Mouse (Mus musculus) olfactory bulb, adult 2 months (tissue): ENCODE data around the gene Per2. TPM values are rescaled to one million over a fixed set of nuclear protein-coding genes. Genes with fewer than 3 reads are reported as not detected.

Source experiments
- H3K27ac ChIP-seq: fragments of 200-500 bp; 2 replicates; pipeline ENCODE4 v1.5.1; 2012; ENCODE audit warnings: low read depth, low read length; ENCODE audit not compliant: insufficient read depth
- H3K4me1 ChIP-seq: fragments of 200-500 bp; 2 replicates; pipeline ENCODE4 v1.6.1; 2012; ENCODE audit warnings: low read length; ENCODE audit not compliant: control insufficient read depth, insufficient read depth
- H3K4me3 ChIP-seq: fragments of 200-500 bp; 2 replicates; pipeline ENCODE4 v1.5.1; 2012; ENCODE audit warnings: mild to moderate bottlenecking, low read depth, low read length, moderate library complexity; ENCODE audit not compliant: insufficient read depth
- CTCF ChIP-seq: fragments of 200-500 bp; IDR thresholded peaks from 2 replicates; pipeline ENCODE4 v1.5.1; 2012; ENCODE audit warnings: low read depth, mild to moderate bottlenecking, low read length, moderate library complexity; ENCODE audit not compliant: insufficient read depth
- POLR2A ChIP-seq: fragments of 200-500 bp; IDR thresholded peaks from 2 replicates; pipeline ENCODE4 v1.6.1; 2012; ENCODE audit warnings: mild to moderate bottlenecking, low read depth, low read length, moderate library complexity; ENCODE audit not compliant: insufficient read depth
- WGBS: fragments of 180-500 bp; shearing (Covaris S2); methylation state at CpG from one replicate; pipeline ENCODE4 v1.1.7; 2018; 5-methylcytosine and 5-hydroxymethylcytosine counted together
- polyA plus RNA-seq: library from polyadenylated mRNA; stranded (reverse); fragments of >200 nt; gene quantifications from 2 replicates; pipeline ENCODE4 v1.2.4, GENCODE M21; 2012; ENCODE audit warnings: low replicate concordance; ENCODE audit not compliant: missing spikeins, insufficient read depth, insufficient read length

The Per2 gene
- polyA plus RNA-seq, 1 experiment = not detected

- TF ChIP-seq CTCF (no peak), POLR2A (no peak)
- 86% methylated on average over 9 of the region's 9 CpGs for WGBS
- no peak overlapping the region for H3K4me3 ChIP-seq
- H3K27ac ChIP-seq = no peak overlapping the region
- no peaks in the 10 kb centered on the region for H3K4me1 ChIP-seq
Measured at GRCm38 (mm10) chr1:91426397-91426796, 32.7 kb downstream of the Per2 start.

GRCm38 (mm10) chr1:91420601-91421065 lies 38.5 kb downstream of the Per2 start:
- TF ChIP-seq POLR2A (no peak), CTCF (no peak)
- WGBS = 92% methylated on average over 8 of the region's 8 CpGs
- Histone ChIP-seq H3K4me1 (no peaks in the 10 kb centered on the region), H3K4me3 (no peak overlapping the region), H3K27ac (no peak overlapping the region)

GRCm38 (mm10) chr1:91419862-91420600 lies 39.1 kb downstream of the Per2 start:
- WGBS = 81% methylated on average over 10 of the region's 10 CpGs
- Histone ChIP-seq H3K4me1 (no peaks in the 10 kb centered on the region), H3K27ac (no peak overlapping the region), H3K4me3 (no peak overlapping the region)
- TF ChIP-seq POLR2A = no peak
- TF ChIP-seq CTCF = no peak

DNA sequence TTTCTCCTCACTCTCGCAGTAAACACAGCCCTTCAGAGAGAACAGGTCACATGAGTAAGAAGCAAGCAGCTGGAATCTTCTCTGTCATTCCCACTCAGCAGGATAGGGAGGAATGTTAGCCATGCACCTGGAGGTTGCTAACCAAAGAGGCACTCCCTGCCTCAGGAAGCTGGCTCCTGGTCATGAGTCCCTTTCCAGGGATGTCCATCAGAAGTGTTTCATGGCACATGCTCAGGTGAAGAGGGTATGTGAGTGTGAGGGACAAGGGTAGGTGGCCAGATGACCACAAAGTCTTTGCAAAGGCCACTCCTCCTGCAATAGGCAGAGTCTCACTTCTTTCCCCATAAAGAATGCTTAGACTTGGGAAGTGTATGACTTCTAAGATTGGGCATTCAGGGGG lies 41.1 kb downstream of the Per2 start:
- TF ChIP-seq CTCF = no peak
- TF ChIP-seq POLR2A = no peak
- H3K27ac ChIP-seq = no peak overlapping the region
- 41% methylated on average over 1 of the region's 1 CpGs for WGBS
- peaks cover 10% of the 10 kb centered on the region for H3K4me1 ChIP-seq
- H3K4me3 ChIP-seq = no peak overlapping the region

GRCm38 (mm10) chr1:91415311-91415710 lies 43.8 kb downstream of the Per2 start:
- Histone ChIP-seq H3K27ac (no peak overlapping the region), H3K4me3 (no peak overlapping the region), H3K4me1 (peaks cover 23% of the 10 kb centered on the region)
- WGBS = 64% methylated on average over 5 of the region's 5 CpGs
- TF ChIP-seq POLR2A = no peak
- no peak for TF ChIP-seq CTCF

DNA sequence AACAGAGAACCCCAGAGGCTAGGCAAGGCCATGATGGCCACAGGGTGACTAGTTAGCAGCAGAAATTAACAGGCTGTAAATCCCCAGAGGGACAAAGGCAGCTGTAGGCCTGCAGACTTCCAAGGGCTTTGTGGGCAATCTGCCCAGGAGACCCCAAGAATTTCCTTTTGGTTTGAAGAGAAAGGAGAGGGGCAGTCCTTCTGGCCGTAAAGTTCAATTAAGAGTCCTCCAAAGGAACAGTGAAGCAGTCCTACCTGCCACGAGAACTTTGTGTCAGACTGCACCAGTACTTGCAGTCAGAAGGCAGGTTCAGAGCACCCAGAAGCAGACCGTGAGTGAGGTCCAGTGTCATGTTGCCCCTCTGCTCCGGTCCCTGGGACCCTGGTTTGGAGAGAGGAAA lies 44.2 kb downstream of the Per2 start:
- 68% methylated on average over 4 of the region's 4 CpGs for WGBS
- Histone ChIP-seq H3K27ac (no peak overlapping the region), H3K4me3 (no peak overlapping the region), H3K4me1 (peaks cover 23% of the 10 kb centered on the region)
- TF ChIP-seq POLR2A (no peak), CTCF (no peak)

DNA sequence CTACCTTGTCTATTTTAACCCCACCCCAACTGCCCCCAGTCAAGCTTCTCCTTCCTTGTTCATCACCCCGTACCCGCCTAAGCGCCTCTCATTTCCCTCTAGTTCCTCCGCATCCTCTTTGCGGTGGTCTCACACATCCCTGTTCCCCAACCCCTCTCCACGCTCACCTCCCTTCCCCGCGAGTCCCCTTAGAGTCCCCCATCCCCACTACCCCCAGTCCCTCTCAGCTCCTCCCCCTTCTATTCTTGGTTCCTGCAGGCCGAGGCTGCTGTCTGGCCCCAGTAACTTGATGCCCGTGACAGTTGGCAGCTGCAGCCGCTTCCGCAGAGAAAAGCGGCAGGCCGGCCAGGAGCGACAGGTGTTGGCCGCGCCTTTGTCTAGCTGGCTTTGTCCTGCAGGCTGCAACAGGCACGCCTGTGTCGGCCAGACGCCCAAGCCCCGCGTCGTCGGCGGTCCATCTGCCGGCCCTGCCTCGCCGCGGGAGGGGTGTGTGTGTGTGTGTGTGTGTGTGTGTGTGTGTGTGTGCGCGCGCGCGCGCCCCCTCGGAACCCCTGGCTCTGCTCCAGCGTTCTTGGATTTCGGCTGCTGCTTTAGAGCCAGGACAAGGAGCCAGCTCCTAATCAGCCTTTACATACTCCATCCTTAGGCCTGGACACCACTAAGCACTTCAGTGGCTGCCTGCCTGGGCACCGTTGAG lies 45.1 kb downstream of the Per2 start, which contains the start of gene Hes6:
Hes6 (minus strand) TSS at position 141 of the 697 bp plus-strand sequence.
- no peak for TF ChIP-seq CTCF
- no peak for TF ChIP-seq POLR2A
- peak within 1 kb of the TSS; percentile 82 for H3K4me3 ChIP-seq
- 5% methylated on average over 39 of the region's 39 CpGs for WGBS
- H3K27ac ChIP-seq = 0 out of 2 replicates have a peak within 1 kb of the TSS, but pooled peaks have one; percentile 7
- peaks cover 23% of the 10 kb centered on the region for H3K4me1 ChIP-seq

DNA sequence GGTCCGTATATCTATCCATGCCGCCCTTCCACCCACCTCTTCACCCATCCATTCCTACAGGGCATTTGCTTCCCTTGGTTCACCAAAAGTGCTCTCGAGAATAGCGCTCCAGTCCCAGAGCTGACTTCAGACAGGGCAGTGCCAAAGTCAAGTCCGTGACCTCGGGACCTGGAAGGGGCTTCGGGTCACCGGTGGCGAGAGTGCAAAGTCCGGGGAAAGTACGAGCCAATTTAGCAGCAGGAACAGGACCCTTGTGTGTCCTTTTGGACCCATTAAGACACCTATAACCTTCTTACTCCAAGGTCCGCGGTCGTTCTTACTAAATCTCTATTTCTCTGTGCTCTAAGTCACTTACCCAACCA lies 45.6 kb downstream of the Per2 start:
- Histone ChIP-seq H3K27ac (0 out of 2 replicates have a peak overlapping the region, but pooled peaks have one; percentile 7), H3K4me3 (peak overlapping the region; percentile 82), H3K4me1 (peaks cover 23% of the 10 kb centered on the region)
- WGBS = under 1% methylated on average over 14 of the region's 14 CpGs
- TF ChIP-seq CTCF (no peak), POLR2A (no peak)

DNA sequence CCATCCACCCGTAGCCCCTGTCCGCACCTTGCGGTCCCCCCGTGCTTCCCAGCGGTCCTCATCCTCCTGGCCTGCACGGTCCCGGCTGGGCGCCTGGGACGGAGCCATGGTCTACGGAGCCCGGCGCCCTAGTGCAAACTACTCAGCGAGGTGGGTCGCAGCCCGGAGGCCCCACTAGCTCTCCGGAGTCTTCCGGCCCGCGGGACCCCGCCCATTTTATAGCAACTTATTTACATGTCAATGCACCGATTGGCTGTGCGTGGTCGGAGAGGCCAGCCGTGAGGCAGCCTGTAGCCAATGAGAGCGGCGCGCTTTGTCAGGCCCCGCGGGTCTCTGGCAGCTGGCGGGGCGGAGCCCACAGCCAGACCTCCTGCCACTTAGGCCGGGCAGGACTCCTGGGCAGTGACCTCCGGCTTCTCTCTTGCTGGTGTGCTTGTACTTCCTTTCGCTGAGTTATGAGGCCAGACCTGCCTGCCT lies 46.1 kb downstream of the Per2 start:
- under 1% methylated on average over 34 of the region's 34 CpGs for WGBS

More for the DNA sequence above, 46.1 kb downstream of the Per2 start:
- Histone ChIP-seq H3K4me1 (peaks cover 23% of the 10 kb centered on the region), H3K4me3 (peak overlapping the region; percentile 82), H3K27ac (0 out of 2 replicates have a peak overlapping the region, but pooled peaks have one; percentile 7)
- TF ChIP-seq POLR2A = 0 out of 2 replicates have a peak, but pooled peaks have one; percentile 22
- TF ChIP-seq CTCF = no peak
